Mouse (Mus musculus): ENCODE data around the gene Ttc28.
A peak's percentile ranks its signal among the peaks of the same experiment; 100 is the strongest.

GRCm38 (mm10) chr5:111291639-111292038, 412.0 kb downstream of the Ttc28 start:
- TF ChIP-seq CTCF (IDR thresholded peaks at IDR 0.05; ENCODE audit: low read depth) = 0 out of 2 replicates have a peak, but pooled peaks have one; percentile 17
- TF ChIP-seq EP300 (optimal IDR thresholded peaks at IDR 0.05) = no peak

All from stomach, postnatal 0 days (tissue).